Mouse (Mus musculus): Measurements from ENCODE around the gene Xrcc3. TPM values are rescaled to one million over a fixed set of nuclear protein-coding genes. Genes with fewer than 3 reads are reported as not detected.

Xrcc3 gene
- 1.3 TPM for polyA plus RNA-seq (2015; fragmentation: Illumina TruSeq; extraction: RNeasy Lipid Tissue Mini Kit (QIAGEN cat#74804); ENCODE audit: insufficient read depth, low read depth, low replicate concordance)

DNA sequence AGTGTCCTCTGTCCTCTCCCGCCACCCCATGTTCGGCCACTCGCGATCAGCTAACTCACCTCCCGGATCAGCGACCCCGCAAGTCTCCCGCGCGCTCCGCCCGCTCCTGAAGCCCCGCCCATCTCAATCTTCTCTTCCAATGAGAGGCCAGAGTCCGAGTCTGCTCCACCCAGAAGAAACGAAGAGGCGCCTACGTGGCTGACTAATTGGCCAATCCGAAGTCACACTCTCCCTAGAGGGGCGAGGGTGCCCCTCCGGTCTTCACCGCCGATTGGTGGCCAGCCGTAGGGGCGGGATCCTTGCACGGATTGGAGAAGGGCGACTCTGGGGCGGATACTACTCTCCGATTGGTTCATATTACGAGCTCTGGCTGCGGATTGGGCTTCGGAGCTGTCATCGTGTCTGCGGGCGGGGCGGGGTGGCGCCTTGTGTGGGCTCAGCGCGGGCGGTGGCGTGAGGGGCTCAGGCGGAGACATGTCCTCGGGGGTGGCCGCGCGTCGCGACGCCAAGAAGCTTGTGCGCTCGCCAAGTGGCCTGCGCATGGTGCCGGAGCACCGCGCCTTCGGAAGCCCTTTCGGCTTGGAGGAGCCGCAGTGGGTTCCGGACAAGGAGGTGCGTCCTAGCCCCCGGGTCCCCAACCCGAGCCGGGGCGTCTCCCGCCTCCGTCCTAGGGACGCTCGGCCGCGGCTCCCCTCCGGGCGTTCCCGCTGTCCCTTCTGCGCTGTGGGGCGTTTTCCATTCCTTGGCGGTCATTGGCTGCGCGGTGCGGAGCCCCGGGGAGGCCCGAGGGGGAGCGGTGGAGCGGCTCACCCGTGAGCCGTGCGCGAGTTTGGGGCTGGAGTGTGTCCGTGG lies at the start of gene Xrcc3, which contains the start of gene Zfyve21:
TSS of gene Xrcc3 (minus strand) at position 108 of the 852 bp plus-strand sequence.
TSS of gene Zfyve21 (plus strand) at position 405 of the 852 bp plus-strand sequence.

DNA sequence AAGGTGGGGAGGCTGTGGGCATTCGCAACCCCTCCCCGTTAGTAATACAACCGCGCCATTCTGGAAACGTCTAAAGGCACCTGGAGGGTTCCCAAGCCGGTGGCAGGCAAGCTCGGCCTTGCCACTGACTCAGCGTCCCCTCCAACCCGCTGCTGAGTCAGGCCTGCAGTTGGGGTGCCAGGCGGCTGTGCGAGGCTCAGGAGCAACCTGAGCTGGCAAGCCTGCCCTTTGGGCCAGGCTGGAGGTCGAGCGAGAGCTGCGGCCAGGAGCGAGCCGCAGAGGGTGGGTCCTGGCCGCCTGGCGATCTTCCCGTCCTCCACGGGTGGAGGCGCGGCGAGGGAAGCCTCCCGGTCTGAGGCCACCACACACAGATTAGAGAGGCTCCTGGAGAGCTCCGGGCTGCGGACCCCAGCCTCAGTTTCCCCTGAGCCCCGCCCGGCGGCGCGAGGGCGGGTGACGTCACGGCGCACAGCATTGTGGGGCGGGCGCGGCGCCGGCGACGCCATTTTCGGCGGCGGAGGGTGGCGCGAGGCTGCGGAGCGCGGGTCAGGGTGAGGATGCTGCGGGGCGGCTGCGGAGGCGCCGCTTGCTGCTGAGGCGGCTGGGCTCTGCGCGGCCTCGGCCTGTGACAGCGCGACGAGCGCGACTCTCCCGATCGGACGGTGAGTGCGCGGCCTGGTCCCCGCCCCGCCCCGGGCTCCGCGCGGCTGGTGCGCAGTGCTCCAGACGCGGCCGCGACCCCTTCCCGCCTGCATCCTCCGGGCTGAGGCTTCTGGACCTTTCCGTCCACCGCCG lies 55.1 kb downstream of the Xrcc3 start, which contains the start of gene Klc1:
TSS of gene Klc1 (plus strand) at position 469 of the 795 bp plus-strand sequence.

Other genes starting within 250 kb of the Xrcc3 start
- 17.2 TPM for gene Mark3, start 239.3 kb downstream of the Xrcc3 start, polyA plus RNA-seq (2015; fragmentation: Illumina TruSeq; extraction: RNeasy Lipid Tissue Mini Kit (QIAGEN cat#74804); ENCODE audit: insufficient read depth, low read depth, low replicate concordance)
- 18.8 TPM for gene Ckb, start 141.5 kb downstream of the Xrcc3 start, polyA plus RNA-seq (2015; fragmentation: Illumina TruSeq; extraction: RNeasy Lipid Tissue Mini Kit (QIAGEN cat#74804); ENCODE audit: insufficient read depth, low read depth, low replicate concordance)
- gene Trmt61a, start 135.8 kb downstream of the Xrcc3 start, polyA plus RNA-seq (2015; fragmentation: Illumina TruSeq; extraction: RNeasy Lipid Tissue Mini Kit (QIAGEN cat#74804); ENCODE audit: insufficient read depth, low read depth, low replicate concordance): 4.0 TPM
- 7.0 TPM for gene Bag5, start 100.6 kb downstream of the Xrcc3 start, polyA plus RNA-seq (2015; fragmentation: Illumina TruSeq; extraction: RNeasy Lipid Tissue Mini Kit (QIAGEN cat#74804); ENCODE audit: insufficient read depth, low read depth, low replicate concordance)
- 10.9 TPM for gene Apopt1, start 100.6 kb downstream of the Xrcc3 start, polyA plus RNA-seq (2015; fragmentation: Illumina TruSeq; extraction: RNeasy Lipid Tissue Mini Kit (QIAGEN cat#74804); ENCODE audit: insufficient read depth, low read depth, low replicate concordance)
- gene Klc1, start 55.0 kb downstream of the Xrcc3 start, polyA plus RNA-seq (2015; fragmentation: Illumina TruSeq; extraction: RNeasy Lipid Tissue Mini Kit (QIAGEN cat#74804); ENCODE audit: insufficient read depth, low read depth, low replicate concordance): 62.6 TPM
- 18.6 TPM for gene Zfyve21, start 297 bp upstream of the Xrcc3 start, polyA plus RNA-seq (2015; fragmentation: Illumina TruSeq; extraction: RNeasy Lipid Tissue Mini Kit (QIAGEN cat#74804); ENCODE audit: insufficient read depth, low read depth, low replicate concordance)
- gene Ppp1r13b, start 94.2 kb upstream of the Xrcc3 start, polyA plus RNA-seq (2015; fragmentation: Illumina TruSeq; extraction: RNeasy Lipid Tissue Mini Kit (QIAGEN cat#74804); ENCODE audit: insufficient read depth, low read depth, low replicate concordance): 8.2 TPM
- gene Atp5mpl, start 153.1 kb upstream of the Xrcc3 start, polyA plus RNA-seq (2015; fragmentation: Illumina TruSeq; extraction: RNeasy Lipid Tissue Mini Kit (QIAGEN cat#74804); ENCODE audit: insufficient read depth, low read depth, low replicate concordance): 98.7 TPM
- not detected for gene Tdrd9, start 157.7 kb upstream of the Xrcc3 start, polyA plus RNA-seq (2015; fragmentation: Illumina TruSeq; extraction: RNeasy Lipid Tissue Mini Kit (QIAGEN cat#74804); ENCODE audit: insufficient read depth, low read depth, low replicate concordance)
- gene Rd3l, start 167.4 kb upstream of the Xrcc3 start, polyA plus RNA-seq (2015; fragmentation: Illumina TruSeq; extraction: RNeasy Lipid Tissue Mini Kit (QIAGEN cat#74804); ENCODE audit: insufficient read depth, low read depth, low replicate concordance): not detected